Mouse (Mus musculus) bone marrow macrophage, adult 2 months (primary cell): ENCODE measurements around the gene Cd83. TPM values are rescaled to one million over a fixed set of nuclear protein-coding genes. Genes with fewer than 3 reads are reported as not detected.

Experiments used
- H3K27ac ChIP-seq: 2 replicates; pipeline ENCODE4 v1.5.1; 2012; ENCODE audit warnings: low read depth, low read length; ENCODE audit not compliant: insufficient read depth
- H3K4me1 ChIP-seq: 2 replicates; pipeline ENCODE4 v1.6.1; 2012; ENCODE audit warnings: low read length; ENCODE audit not compliant: control insufficient read depth, insufficient read depth
- H3K4me3 ChIP-seq: 2 replicates; pipeline ENCODE4 v1.5.1; 2012; ENCODE audit warnings: mild to moderate bottlenecking, low read length, moderate library complexity; ENCODE audit not compliant: insufficient read depth
- CTCF ChIP-seq: IDR thresholded peaks from 2 replicates; pipeline ENCODE4 v1.5.1; 2012; ENCODE audit warnings: low read depth, mild to moderate bottlenecking, low read length, moderate library complexity
- POLR2A ChIP-seq: IDR thresholded peaks from 2 replicates; pipeline ENCODE4 v1.6.1; 2012; ENCODE audit warnings: mild to moderate bottlenecking, low read depth, low read length, borderline replicate concordance
- polyA plus RNA-seq: library from polyadenylated mRNA; stranded (reverse); fragments of >200 nt; gene quantifications from 2 replicates; pipeline ENCODE4 v1.2.4, GENCODE M21; 2012; ENCODE audit not compliant: missing spikeins, insufficient read depth, insufficient read length

Gene Cd83
- polyA plus RNA-seq, result 43.3 and 44.5 TPM in 2 replicates

DNA sequence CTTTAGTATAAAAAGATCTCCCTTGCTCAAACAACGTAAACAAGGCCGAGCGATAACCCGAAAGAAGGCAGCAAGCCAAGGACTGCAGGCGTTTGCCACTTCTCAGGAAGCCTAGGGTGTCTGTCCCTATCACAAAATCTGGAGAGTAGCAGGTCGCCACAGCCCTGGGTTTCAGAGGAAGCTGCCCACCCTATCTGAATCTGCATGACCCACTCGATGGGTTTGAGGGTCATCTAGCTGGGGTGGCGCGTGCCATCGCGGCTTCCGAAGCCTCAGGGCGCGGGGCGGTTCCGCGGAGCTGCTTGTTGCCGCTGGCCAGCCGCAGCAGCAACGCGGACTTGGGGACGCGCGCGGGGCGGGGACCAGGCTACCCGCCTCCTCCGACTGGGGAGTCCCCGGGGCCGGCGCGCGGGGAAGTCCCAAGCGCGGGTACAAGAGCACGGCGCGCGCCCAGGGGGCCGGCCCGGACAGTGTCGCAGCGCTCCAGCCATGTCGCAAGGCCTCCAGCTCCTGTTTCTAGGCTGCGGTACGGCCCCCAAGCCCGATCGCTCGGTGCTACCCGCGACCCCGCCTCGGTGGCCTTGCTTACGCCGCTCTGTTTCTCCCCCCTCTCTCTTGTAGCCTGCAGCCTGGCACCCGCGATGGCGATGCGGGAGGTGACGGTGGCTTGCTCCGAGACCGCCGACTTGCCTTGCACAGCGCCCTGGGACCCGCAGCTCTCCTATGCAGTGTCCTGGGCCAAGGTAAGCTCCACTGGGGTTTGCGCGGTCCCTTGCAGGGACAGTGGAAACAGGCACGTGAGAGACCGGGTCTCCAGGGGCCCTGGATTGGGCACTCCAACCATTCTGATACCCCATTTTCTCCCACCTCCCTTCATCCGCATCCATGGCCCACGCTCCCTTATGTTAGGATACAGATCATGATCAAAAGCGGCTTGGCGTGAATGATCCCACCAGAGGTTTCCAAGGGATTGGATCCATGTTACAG is at the start of gene Cd83:
Gene Cd83 (plus strand): TSS at position 51 of the 987 bp plus-strand sequence.
- no peak for TF ChIP-seq CTCF
- TF ChIP-seq POLR2A, result no peak
- H3K4me1 ChIP-seq, result peaks cover 31% of the 10 kb centered on the region
- 0 out of 2 replicates have a peak within 1 kb of the TSS, but pooled peaks have one; percentile 14 for H3K27ac ChIP-seq
- H3K4me3 ChIP-seq, result peak within 1 kb of the TSS; percentile 80

DNA sequence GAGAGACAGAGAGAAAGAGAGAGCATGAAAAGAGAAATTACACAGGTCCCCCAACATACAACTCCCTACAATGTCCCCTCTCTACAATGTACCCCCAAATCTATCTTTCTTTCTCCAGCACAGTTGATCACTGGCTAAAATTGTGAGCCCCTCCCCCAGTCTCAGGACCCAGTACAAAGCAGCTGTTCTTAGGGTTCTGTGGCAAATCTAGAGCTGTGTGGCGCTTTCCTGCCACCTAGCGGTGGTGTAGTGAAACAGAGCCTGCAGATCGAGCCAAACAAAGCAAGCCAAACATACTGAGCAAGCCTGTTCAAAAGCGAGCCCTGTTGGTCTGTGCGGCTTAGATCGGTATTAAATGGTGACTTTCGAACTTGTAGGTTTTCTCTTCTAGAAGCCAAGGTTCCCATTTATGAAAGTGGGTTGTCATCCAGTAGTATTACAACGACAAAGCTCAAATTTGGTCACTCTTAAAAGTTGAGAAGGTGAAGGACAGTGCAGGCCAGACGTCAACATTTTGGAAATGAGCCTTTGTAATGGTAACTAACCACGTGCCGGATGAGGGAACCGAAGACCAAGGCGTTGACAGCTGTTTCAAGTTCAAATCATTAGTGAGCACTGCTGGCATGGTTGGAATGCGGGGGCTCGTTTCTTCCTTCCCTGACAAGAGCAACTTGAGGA is 44.8 kb upstream of the Cd83 start:
- Histone ChIP-seq H3K4me3 (no peak overlapping the region), H3K4me1 (no peaks in the 10 kb centered on the region), H3K27ac (no peak overlapping the region)
- TF ChIP-seq CTCF (peak; percentile 89), POLR2A (no peak)

DNA sequence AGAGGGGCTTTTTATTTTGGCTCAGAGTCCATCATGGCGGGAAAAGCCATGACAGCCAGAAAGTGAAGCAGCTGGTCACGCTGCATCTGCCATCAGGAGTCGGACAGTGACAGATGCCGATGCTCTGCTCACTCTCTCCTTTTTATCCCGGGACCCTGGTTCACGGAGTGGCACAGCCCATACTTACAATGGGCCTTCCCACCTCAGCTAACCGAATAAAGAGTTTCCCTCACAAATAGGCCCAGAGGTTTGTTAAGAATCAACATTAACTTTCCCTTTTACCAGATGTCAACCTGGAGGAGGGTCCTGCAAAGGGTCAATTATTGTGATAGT is 44.3 kb upstream of the Cd83 start:
- H3K4me3 ChIP-seq, result no peak overlapping the region
- H3K4me1 ChIP-seq, result no peaks in the 10 kb centered on the region
- TF ChIP-seq POLR2A (no peak), CTCF (no peak)
- no peak overlapping the region for H3K27ac ChIP-seq

DNA sequence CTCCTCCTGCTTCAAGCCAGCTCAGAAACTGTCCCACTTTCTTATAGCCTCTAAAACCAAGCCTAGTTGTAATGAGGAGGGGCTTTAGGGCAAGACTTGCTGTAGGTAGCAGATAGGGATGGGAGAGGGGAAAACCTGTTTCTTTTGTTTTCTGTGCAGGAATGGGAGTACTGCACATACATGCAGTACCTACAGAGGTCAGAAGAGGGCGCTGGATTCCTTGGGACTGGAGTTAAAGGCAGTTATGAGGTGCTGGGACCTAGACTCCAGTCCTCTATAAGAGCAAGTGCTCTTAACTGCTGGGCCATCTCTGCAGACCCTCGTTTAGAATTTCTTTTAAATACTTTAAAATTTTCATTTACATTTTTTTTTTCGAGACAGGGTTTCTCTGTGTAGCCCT is 41.9 kb upstream of the Cd83 start:
- TF ChIP-seq POLR2A (no peak), CTCF (no peak)
- no peaks in the 10 kb centered on the region for H3K4me1 ChIP-seq
- H3K4me3 ChIP-seq, result no peak overlapping the region
- H3K27ac ChIP-seq, result no peak overlapping the region

DNA sequence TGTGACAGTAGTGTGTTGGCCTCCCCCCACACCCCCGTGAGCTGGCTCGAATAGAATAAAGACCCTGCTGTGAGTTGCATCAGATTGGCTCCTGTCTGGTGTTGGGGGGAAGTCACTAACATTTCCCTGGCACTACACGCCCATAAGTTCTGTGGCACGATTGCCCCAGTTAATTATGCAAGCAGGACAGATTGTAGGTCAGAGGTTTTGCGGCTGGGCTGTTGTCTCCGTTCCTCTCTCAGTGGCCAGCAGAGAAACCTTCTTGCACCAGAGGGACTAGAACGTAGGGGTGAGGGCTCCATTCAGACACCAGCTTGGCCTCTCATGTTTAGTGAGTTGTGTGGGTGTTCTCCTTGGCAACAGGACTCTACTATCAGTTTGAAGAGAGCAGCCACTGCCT is 40.3 kb upstream of the Cd83 start:
- no peak overlapping the region for H3K4me3 ChIP-seq
- H3K4me1 ChIP-seq, result no peaks in the 10 kb centered on the region
- H3K27ac ChIP-seq, result no peak overlapping the region
- no peak for TF ChIP-seq CTCF
- TF ChIP-seq POLR2A, result no peak

DNA sequence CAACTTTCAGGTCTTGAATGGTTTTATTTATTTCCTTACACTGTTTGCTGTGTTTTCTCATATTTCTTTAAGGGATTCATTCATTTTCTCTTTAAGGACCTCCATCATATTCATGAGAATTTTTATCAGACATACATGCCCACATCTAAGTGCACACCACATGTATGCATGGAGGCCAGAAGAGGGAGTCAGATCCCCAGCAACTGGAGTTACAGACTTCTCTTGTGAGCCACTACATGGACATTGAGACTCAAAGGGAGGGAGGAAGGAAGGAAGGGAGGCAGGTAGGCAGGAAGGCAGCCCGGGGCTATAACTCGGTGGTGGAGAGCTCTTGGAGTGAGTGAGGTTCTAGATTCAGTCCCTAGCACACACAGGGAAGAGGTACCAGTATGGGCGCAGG is 34.3 kb upstream of the Cd83 start:
- no peak for TF ChIP-seq POLR2A
- TF ChIP-seq CTCF, result no peak
- H3K4me3 ChIP-seq, result no peak overlapping the region
- no peak overlapping the region for H3K27ac ChIP-seq
- H3K4me1 ChIP-seq, result no peaks in the 10 kb centered on the region

DNA sequence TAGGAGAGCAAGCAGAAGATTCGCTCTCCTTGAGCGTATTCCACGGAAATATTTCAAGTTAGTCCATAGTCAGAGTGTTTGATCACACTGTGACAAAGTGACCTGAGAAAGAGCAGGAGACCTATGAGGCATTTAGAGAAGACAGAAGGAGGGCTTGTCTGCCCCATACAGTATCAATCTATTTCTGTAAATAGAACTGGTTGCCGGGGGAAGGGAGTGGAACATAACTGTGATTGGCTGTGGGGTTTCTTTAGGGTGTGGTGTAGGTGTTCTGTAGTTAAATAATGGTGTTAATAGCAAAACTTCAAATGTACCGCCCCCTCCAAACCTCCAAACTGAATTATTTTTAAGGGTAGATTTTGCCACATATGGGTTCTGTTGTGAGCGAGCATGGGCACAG is 33.6 kb upstream of the Cd83 start:
- Histone ChIP-seq H3K27ac (no peak overlapping the region), H3K4me1 (no peaks in the 10 kb centered on the region), H3K4me3 (no peak overlapping the region)
- TF ChIP-seq CTCF (no peak), POLR2A (no peak)

DNA sequence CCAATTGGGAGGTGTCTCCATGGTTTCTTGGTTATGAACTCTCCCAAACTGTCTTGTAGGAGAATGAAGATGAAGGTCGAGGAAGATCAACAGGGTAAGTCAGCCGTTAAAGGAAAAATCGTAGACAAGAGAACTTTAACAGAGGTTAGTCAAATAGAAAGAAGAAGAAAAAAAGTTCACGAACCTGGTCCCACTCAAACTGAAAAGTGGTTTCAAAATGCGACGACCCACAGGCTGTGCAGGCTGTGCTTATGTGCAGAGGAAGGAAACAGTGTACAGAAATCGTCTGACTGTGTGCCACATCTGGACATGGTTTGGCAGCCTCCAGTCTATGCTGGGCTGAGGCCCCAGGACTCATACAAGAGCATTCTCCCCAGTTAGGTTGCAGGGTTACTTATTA is 32.2 kb upstream of the Cd83 start:
- Histone ChIP-seq H3K27ac (no peak overlapping the region), H3K4me1 (no peaks in the 10 kb centered on the region), H3K4me3 (no peak overlapping the region)
- TF ChIP-seq CTCF (no peak), POLR2A (no peak)

DNA sequence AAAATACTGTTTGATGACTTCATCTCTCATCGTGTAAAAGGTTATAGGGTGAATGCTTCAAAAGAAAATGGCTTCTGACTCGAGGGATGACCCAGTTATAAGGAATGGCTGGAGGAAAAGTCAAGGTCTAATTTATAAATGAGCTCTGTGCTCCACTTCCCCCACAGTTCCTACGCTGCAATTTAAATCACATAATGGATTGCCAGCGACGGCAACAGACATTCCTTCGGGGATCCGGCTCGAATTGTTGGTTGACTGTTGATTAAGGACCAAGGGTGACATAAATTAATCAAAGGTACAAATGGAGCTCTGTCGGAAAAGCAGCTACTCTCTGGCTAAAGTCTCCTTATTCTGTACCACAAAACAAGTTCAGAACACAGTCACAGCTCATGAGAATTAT is 30.9 kb upstream of the Cd83 start:
- no peak for TF ChIP-seq POLR2A
- TF ChIP-seq CTCF, result no peak
- Histone ChIP-seq H3K27ac (no peak overlapping the region), H3K4me3 (no peak overlapping the region), H3K4me1 (no peaks in the 10 kb centered on the region)
